Mouse (Mus musculus) erythroblast, embryonic 14.5 days (primary cell): ENCODE results near the gene Ifngr2. TPM values are rescaled to one million over a fixed set of nuclear protein-coding genes. Genes with fewer than 3 reads are reported as not detected.
A peak's percentile ranks its signal among the peaks of the same experiment; 100 is the strongest.

ENCODE experiments used
- H3K27me3 ChIP-seq: 2 replicates; pipeline ENCODE4 v1.6.1; 2012; ENCODE audit warnings: inconsistent platforms; ENCODE audit not compliant: control insufficient read depth
- H3K36me3 ChIP-seq: 2 replicates; pipeline ENCODE4 v1.6.1; 2012; ENCODE audit warnings: mild to moderate bottlenecking, inconsistent platforms; ENCODE audit not compliant: control insufficient read depth
- H3K4me1 ChIP-seq: 2 replicates; pipeline ENCODE4 v1.6.1; 2012; ENCODE audit warnings: inconsistent platforms; ENCODE audit not compliant: control insufficient read depth
- H3K4me3 ChIP-seq: replicated peaks from 2 replicates; pipeline ENCODE3; 2012; ENCODE audit warnings: moderate library complexity, mild to moderate bottlenecking, inconsistent platforms
- H3K9me3 ChIP-seq: 2 replicates; pipeline ENCODE4 v1.6.1; 2012; ENCODE audit warnings: low read length, inconsistent platforms, mixed read lengths; ENCODE audit not compliant: control insufficient read depth
- GATA1 ChIP-seq: IDR thresholded peaks from 2 replicates; pipeline ENCODE4 v1.6.1; 2012; ENCODE audit warnings: low read length, inconsistent platforms, mixed read lengths
- TAL1 ChIP-seq: IDR thresholded peaks from 3 replicates; pipeline ENCODE4 v1.6.1; 2012; ENCODE audit warnings: low read length, inconsistent platforms, mixed read lengths
- polyA plus RNA-seq: library from polyadenylated mRNA; stranded (reverse); fragments of >175 nt; gene quantifications from 2 replicates; pipeline ENCODE4 v1.2.3, GENCODE M21; 2012

Gene Ifngr2
- polyA plus RNA-seq, 1 experiment: 0.28 TPM

GRCm38 (mm10) chr16:91545597-91546281 lies 1.1 kb upstream of the Ifngr2 start:
- peak overlapping the region; percentile 83 for H3K4me3 ChIP-seq
- TF ChIP-seq GATA1 (peak; percentile 93), TAL1 (peak; percentile 96)
- peaks cover 8% of the 10 kb centered on the region; the same call in 1 of the 2 replicates for H3K27me3 ChIP-seq
- H3K4me1 ChIP-seq: peaks cover 82% of the 10 kb centered on the region
- no peaks in the 10 kb centered on the region for H3K9me3 ChIP-seq
- H3K36me3 ChIP-seq: no peaks in the 10 kb centered on the region

- Histone ChIP-seq H3K4me3 (peak overlapping the region; percentile 83), H3K27me3 (peaks cover 8% of the 10 kb centered on the region; the same call in 1 of the 2 replicates), H3K36me3 (no peaks in the 10 kb centered on the region), H3K9me3 (no peaks in the 10 kb centered on the region), H3K4me1 (peaks cover 83% of the 10 kb centered on the region)
- TF ChIP-seq TAL1: no peak
Measured at GRCm38 (mm10) chr16:91546391-91546835, 459 bp upstream of the Ifngr2 start.

GRCm38 (mm10) chr16:91547974-91548373 lies 1.1 kb downstream of the Ifngr2 start:
- no peaks in the 10 kb centered on the region for H3K36me3 ChIP-seq
- no peak for TF ChIP-seq TAL1
- no peaks in the 10 kb centered on the region for H3K9me3 ChIP-seq
- H3K27me3 ChIP-seq: peaks cover 8% of the 10 kb centered on the region; the same call in 1 of the 2 replicates
- peak overlapping the region; percentile 83 for H3K4me3 ChIP-seq
- H3K4me1 ChIP-seq: peaks cover 85% of the 10 kb centered on the region

- Histone ChIP-seq H3K4me1 (peaks cover 86% of the 10 kb centered on the region), H3K4me3 (no peak overlapping the region), H3K9me3 (no peaks in the 10 kb centered on the region), H3K27me3 (peaks cover 8% of the 10 kb centered on the region; the same call in 1 of the 2 replicates), H3K36me3 (no peaks in the 10 kb centered on the region)
- TF ChIP-seq TAL1 (no peak), GATA1 (no peak)
Measured at GRCm38 (mm10) chr16:91548586-91548985, 1.7 kb downstream of the Ifngr2 start.

GRCm38 (mm10) chr16:91548996-91549395 lies 2.1 kb downstream of the Ifngr2 start:
- peaks cover 86% of the 10 kb centered on the region for H3K4me1 ChIP-seq
- peak overlapping the region; percentile 10 for H3K4me3 ChIP-seq
- H3K9me3 ChIP-seq: no peaks in the 10 kb centered on the region
- TF ChIP-seq TAL1 (no peak), GATA1 (no peak)
- H3K36me3 ChIP-seq: no peaks in the 10 kb centered on the region
- peaks cover 8% of the 10 kb centered on the region; the same call in 1 of the 2 replicates for H3K27me3 ChIP-seq

GRCm38 (mm10) chr16:91549616-91550015 lies 2.7 kb downstream of the Ifngr2 start:
- Histone ChIP-seq H3K4me3 (no peak overlapping the region), H3K4me1 (peaks cover 85% of the 10 kb centered on the region), H3K9me3 (no peaks in the 10 kb centered on the region), H3K27me3 (peaks cover 8% of the 10 kb centered on the region; the same call in 1 of the 2 replicates), H3K36me3 (peaks cover 1% of the 10 kb centered on the region; the same call in 1 of the 2 replicates)
- TF ChIP-seq TAL1 (no peak), GATA1 (no peak)

GRCm38 (mm10) chr16:91551081-91551524 lies 4.2 kb downstream of the Ifngr2 start:
- Histone ChIP-seq H3K27me3 (peaks cover 8% of the 10 kb centered on the region; the same call in 1 of the 2 replicates), H3K9me3 (no peaks in the 10 kb centered on the region), H3K36me3 (peaks cover 12% of the 10 kb centered on the region), H3K4me1 (peaks cover 83% of the 10 kb centered on the region), H3K4me3 (peak overlapping the region; percentile 40)
- TF ChIP-seq TAL1 (no peak), GATA1 (peak; percentile 54)

- peaks cover 75% of the 10 kb centered on the region for H3K4me1 ChIP-seq
- no peaks in the 10 kb centered on the region for H3K9me3 ChIP-seq
- H3K36me3 ChIP-seq: peaks cover 12% of the 10 kb centered on the region
Measured at GRCm38 (mm10) chr16:91552072-91552471, 5.2 kb downstream of the Ifngr2 start.

GRCm38 (mm10) chr16:91553625-91554024 lies 6.8 kb downstream of the Ifngr2 start:
- Histone ChIP-seq H3K4me1 (peaks cover 59% of the 10 kb centered on the region), H3K36me3 (peaks cover 22% of the 10 kb centered on the region), H3K4me3 (no peak overlapping the region), H3K9me3 (no peaks in the 10 kb centered on the region), H3K27me3 (no peaks in the 10 kb centered on the region)
- no peak for TF ChIP-seq TAL1
- TF ChIP-seq GATA1: no peak

More at GRCm38 (mm10) chr16:91552072-91552471, 5.2 kb downstream of the Ifngr2 start:
- Histone ChIP-seq H3K27me3 (peaks cover 8% of the 10 kb centered on the region; the same call in 1 of the 2 replicates), H3K4me3 (no peak overlapping the region)
- TF ChIP-seq GATA1: no peak
- TF ChIP-seq TAL1: no peak
